Mouse (Mus musculus) retina, adult 2 months (tissue): ENCODE data around the gene Akap12.

Source experiments
- DNase-seq: peaks from one replicate; pipeline ENCODE4 v3.0.0-alpha.2; 2012; ENCODE audit warnings: low read depth, low spot score

The Akap12 gene

DNA sequence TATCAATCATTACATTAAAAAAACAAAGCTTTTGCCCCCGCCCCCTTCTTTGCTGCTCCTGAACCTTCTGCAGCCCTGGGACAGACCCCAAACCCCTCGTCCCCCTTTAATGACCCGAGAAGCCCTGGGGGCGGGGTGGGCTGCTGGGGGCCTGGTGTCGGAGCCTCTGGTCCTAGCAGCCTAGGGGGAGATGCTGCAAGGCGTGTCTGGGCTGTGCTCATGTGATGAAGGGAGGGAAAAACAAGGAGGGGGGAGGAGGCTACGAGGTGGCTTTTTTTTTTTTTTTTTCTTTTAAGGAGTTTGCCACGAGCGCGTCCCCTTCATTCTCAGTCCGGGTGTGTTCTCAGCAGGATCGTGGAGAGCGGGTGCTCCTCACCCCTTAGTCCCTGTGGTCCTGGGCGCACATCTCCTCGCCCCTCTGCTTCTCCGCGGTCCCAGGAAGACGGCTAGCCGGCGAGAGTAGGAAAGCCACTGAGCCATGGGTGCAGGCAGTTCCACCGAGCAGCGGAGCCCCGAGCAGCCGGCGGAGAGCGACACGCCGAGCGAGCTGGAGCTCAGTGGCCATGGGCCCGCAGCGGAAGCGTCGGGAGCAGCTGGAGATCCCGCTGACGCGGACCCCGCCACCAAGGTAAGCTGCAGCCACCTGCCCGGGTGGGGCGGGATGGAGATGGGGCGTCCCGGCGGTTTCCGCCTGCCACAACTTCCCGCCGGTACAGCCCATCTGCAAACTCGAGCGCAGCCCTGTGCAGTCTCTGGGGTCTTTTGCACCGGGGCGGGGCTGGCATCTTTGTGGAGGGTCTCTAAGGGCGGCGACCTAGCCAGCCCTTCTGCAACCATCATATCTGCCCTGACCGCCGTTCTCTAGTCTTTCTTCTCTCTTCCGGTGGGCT, at the start of gene Akap12:
TSS of gene Akap12 (plus strand) at position 340 of the 890 bp plus-strand sequence.
- DNase-seq = no peak

DNA sequence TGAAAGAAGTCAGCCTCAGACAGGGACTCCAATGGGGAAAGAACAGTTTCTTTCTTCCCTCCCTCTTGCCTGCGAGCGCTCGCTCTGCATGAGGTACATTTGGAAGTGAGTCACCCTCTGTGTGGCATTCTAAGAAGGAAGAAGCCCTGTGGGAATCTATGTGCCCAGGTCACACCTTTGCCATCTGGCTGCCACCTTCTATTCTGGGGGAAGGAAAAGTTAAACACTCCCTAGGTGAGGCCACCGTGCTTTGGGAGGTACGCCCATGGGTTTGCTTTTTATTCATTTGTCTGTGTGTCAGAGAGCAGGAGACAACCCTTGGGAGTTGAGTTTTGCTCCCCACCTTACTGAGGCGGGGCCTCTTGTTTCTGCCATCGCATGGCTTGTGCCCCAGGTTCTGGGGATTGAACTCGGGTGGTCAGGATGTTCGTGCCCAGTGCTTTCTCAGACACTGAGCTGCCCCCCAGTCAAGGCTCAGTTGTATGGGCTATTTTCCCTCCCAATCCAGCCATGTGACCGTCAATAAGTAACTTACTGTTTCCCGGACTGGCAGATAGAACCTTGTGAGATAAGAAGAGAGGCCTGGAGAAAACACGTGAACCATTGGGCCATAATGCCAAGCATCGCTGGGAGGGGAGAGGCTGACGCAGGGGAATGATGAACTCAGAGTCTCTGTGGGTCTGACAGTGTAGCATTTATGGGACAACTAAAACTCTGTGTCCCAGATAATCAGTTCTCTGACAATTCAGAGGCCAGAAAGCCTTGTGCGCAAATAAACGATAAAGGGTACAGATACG, 35.4 kb upstream of the Akap12 start:
- no peak for DNase-seq

DNA sequence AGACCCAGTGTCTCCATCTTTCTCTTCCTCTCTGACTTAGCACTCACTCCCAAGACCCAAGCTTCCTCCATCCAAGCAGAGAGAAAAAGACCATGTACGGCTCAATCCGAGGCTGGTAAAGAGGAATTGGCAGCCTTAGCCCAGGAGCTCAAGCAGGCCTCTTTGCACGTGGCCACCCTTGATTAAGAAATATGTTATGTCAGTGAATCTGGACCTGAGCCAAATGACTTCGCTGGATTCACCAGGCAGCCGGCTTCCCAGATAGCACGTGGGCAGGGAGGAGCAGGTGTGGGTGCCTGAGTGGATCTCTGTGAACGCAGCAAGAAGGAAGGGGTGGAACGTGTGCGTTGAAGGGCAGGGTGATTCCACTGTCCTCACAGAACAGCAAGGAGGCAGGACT, 33.1 kb upstream of the Akap12 start:
- DNase-seq = no peak

- no peak for DNase-seq
Measured at GRCm38 (mm10) chr10:4239794-4240574, 26.2 kb upstream of the Akap12 start.

- no peak for DNase-seq
Measured at GRCm38 (mm10) chr10:4243591-4244300, 22.4 kb upstream of the Akap12 start.

- no peak for DNase-seq
Measured at GRCm38 (mm10) chr10:4245812-4246211, 20.4 kb upstream of the Akap12 start.

DNA sequence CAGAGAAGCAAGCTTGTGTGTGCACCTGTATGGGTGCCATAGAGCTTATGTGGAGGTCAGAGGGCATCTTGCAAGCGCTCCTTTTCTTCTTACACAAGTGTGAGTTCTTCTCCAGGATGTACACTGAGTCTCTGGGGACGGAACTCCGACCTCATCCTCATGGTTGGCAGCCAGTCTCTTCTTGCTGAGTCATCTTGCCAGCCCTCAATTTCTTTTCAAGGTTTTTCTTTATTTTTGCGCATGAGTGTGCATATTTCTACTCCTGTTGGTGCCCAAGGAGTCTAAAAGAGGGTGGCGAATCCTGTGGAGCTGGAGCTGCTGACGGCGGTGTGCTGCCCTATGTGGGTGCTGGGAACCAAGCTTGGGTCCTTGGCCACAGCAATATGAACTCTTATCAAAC, 19.8 kb upstream of the Akap12 start:
- no peak for DNase-seq

GRCm38 (mm10) chr10:4249235-4249845, 16.8 kb upstream of the Akap12 start:
- no peak for DNase-seq

- DNase-seq = no peak
Measured at GRCm38 (mm10) chr10:4250681-4251080, 15.5 kb upstream of the Akap12 start.

- no peak for DNase-seq
Measured at GRCm38 (mm10) chr10:4253613-4254012, 12.6 kb upstream of the Akap12 start.

DNA sequence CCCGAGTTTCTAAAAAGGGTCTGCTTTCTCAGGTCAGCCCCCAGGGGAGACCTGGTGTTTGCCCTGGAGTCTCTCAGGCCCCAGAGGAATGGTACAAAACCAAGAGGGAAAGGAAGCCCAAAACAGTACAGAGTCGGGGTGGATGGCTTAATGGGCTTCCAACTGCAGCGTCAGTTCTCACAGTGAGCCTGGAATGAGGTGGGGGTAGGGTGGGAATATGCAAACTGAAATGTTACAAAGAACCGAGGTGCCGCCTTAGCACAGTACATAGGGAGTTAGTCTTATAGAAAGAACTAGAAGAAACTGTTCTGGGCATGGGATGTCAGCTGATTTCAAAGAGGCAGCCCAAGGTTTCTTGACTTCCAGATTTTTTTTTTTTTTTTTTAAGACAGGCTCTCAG, 11.7 kb upstream of the Akap12 start:
- DNase-seq = no peak

- no peak for DNase-seq
Measured at GRCm38 (mm10) chr10:4260925-4261324, 5.3 kb upstream of the Akap12 start.

- DNase-seq = no peak
Measured at GRCm38 (mm10) chr10:4261359-4261952, 4.7 kb upstream of the Akap12 start.

DNA sequence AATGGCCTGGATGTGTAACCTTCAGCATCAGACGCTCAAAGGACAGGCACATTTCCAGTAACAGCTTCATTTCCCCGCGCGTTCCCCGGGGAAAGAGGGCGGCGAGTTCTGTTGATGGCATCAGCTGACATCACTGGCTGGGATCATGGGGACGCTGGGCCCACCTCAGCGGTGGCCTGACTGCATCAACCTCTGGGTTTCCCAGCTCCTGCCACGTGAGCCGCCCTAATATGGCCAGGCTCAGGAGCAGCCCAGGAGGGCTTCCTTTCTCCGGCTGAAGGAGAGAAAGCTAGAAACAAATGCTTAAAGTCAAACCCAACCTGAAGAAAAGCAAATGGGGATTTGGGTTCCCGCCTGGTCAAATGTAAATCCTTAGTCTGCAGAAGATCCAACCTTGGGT, 539 bp upstream of the Akap12 start:
- DNase-seq = no peak

GRCm38 (mm10) chr10:4266931-4267310, 741 bp downstream of the Akap12 start:
- DNase-seq = no peak

GRCm38 (mm10) chr10:4267481-4267880, 1.3 kb downstream of the Akap12 start:
- DNase-seq = no peak

DNA sequence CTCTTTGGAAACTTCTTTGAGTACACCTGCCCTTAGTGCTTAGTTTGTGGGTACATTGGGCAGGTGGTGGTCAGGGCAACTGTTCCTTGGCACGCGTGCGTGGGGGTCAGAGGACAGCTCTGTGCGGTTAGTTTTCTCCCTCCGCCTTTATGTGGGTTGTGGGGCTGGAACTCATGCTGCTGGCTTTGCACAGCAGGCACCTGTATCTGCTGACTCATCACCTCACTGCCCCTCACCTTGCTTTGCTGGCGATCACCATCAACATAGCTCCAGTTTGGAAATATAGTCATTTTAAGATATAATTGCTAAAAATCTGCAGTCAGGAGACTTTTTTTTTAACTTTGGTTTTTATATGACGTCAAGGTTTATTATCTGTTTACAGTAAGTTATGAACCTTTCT, 2.0 kb downstream of the Akap12 start:
- no peak for DNase-seq

DNA sequence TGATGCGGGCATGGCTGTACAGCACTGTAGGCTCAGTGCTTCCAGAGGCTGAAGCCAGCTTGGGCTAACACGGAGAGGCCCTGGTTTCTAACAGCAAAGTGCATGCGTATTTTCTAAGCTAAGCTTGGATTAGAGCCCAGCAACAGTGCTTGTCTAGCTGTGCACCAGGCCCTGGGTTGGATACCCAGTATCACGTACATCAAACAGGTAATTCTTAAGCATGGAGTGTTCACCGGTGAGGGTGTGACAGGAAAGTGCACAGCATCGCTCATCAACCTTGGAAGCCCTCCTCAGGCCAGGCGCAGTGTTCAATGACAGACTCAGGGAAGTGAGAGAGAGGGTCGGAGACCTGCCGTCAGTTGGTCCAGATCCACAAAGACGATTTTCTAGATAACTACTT, 9.4 kb downstream of the Akap12 start:
- DNase-seq = no peak

DNA sequence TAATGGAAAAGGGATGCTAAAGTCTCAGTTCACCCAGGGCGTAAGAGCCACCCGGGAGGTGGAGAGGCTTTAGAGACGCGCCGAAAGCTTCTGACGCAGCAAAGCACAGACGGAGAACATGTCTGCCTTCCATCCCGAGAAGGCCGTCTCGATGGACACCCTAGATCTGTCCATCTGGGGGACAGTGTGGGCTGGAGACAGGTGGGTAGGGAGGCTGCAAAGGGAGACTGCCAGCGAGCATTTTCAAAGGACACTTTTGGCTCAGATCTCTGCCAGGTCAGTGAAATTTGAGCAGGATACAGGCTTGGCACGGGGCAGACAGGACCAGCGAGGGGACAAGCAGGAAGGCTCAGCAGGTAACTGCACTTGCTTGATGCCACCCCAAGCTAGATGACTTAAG, 9.9 kb downstream of the Akap12 start:
- DNase-seq = no peak

DNA sequence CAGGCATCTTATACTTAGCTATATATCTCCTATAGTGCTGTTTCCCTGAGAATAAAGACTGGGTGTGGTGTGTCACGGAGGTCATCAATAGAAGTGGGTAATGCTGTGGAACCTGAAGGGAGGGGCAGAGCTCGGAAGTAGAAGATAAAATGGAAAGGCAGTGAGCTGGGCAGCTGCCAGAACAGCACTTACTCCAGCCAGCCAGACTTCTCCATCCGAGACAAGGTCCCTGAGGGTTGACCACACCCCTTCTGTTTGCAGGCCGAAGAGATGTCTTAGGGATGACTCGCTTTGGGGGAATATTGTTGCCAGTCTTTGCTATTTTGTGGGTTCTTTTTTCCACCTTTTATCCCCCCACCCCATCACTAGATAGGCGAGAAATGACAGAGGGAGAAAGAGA, 11.9 kb downstream of the Akap12 start:
- no peak for DNase-seq

GRCm38 (mm10) chr10:4282395-4282794, 16.2 kb downstream of the Akap12 start:
- DNase-seq = no peak
